Mouse (Mus musculus): Measurements from ENCODE around the gene Scrn2. TPM values are rescaled to one million over a fixed set of nuclear protein-coding genes. Genes with fewer than 3 reads are reported as not detected.

The Scrn2 gene
- polyA plus RNA-seq, 1 experiment: not detected

DNA sequence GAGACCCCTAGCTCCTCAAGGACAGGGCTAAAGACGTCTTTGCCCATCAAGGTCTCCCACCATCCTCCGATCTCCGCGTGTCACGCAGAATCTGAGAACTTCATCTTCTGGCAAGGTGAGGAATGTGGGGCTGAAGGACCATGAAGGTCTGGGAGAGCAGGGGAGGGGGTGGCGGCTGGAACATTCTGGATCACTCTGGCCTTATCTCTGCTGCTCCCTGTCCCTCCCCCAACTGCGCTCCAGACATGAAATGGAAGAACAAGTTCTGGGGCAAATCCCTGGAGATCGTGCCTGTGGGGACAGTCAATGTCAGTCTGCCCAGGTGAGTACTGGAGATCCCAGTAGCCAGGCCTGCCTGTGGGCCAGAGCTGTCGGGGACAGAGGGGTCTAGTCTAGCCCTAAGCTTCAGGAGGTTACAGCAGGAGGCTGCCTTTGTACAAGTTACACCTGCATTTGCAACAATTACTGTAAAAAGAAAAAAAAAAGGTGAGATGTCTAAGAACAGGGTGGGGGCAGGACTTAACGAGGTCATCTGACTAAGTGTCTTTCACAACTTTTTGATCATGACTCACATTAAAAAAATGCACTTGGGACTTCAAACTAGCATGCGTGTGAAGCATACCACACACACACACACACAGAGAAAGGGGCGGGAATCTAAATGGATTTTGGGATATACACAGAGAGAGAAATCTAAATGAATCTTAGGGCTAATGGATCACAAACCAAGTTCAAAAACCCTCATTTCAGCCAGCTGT is 36.0 kb downstream of the Scrn2 start:
- no peak overlapping the region for H3K27ac ChIP-seq (ENCODE audit: insufficient read depth, low read depth, low read length)
- TF ChIP-seq POLR2A (IDR thresholded peaks at IDR 0.05; ENCODE audit: insufficient read depth, low read depth, low read length): no peak
- TF ChIP-seq CTCF (IDR thresholded peaks at IDR 0.05; ENCODE audit: insufficient read depth, low read depth, low read length): no peak
- WGBS: 92% methylated on average over 12 of the region's 12 CpGs

GRCm38 (mm10) chr11:97066656-97067360 is 37.1 kb downstream of the Scrn2 start:
- Histone ChIP-seq H3K4me1 (ENCODE audit: control insufficient read depth, insufficient read depth, low read length) (no peaks in the 10 kb centered on the region), H3K4me3 (ENCODE audit: insufficient read depth, low read depth, low read length) (no peak overlapping the region), H3K27ac (ENCODE audit: insufficient read depth, low read depth, low read length) (no peak overlapping the region)
- no peak for TF ChIP-seq POLR2A (IDR thresholded peaks at IDR 0.05; ENCODE audit: insufficient read depth, low read depth, low read length)
- TF ChIP-seq CTCF (IDR thresholded peaks at IDR 0.05; ENCODE audit: insufficient read depth, low read depth, low read length): no peak
- 74% methylated on average over 22 of the region's 22 CpGs for WGBS

More for the DNA sequence above, 36.0 kb downstream of the Scrn2 start:
- Histone ChIP-seq H3K4me1 (ENCODE audit: control insufficient read depth, insufficient read depth, low read length) (no peaks in the 10 kb centered on the region), H3K4me3 (ENCODE audit: insufficient read depth, low read depth, low read length) (no peak overlapping the region)

DNA sequence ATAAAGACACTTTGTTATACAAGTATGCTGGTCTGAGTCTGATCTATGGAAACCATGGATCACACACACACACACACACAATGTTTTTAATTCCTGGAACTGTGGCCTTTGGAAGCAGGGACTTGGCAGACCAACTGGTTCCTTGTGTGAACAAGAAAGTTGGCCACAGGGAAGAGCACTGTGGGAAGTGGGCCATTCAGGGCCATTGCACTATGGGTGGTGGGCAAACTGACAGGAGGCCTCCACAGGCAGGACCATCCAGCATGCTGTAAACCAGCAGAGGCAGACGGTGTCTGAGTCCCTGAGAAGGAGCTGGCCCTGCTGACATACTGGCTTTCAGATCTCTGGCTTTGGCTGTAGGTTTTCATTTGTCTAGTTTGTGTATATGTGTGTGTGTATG is 39.6 kb downstream of the Scrn2 start:
- Histone ChIP-seq H3K27ac (ENCODE audit: insufficient read depth, low read depth, low read length) (no peak overlapping the region), H3K4me1 (ENCODE audit: control insufficient read depth, insufficient read depth, low read length) (no peaks in the 10 kb centered on the region), H3K4me3 (ENCODE audit: insufficient read depth, low read depth, low read length) (no peak overlapping the region)
- 76% methylated on average over 1 of the region's 1 CpGs for WGBS
- TF ChIP-seq POLR2A (IDR thresholded peaks at IDR 0.05; ENCODE audit: insufficient read depth, low read depth, low read length) (no peak), CTCF (IDR thresholded peaks at IDR 0.05; ENCODE audit: insufficient read depth, low read depth, low read length) (no peak)

- 94% methylated on average over 2 of the region's 2 CpGs for WGBS
- Histone ChIP-seq H3K4me3 (ENCODE audit: insufficient read depth, low read depth, low read length) (no peak overlapping the region), H3K27ac (ENCODE audit: insufficient read depth, low read depth, low read length) (no peak overlapping the region), H3K4me1 (ENCODE audit: control insufficient read depth, insufficient read depth, low read length) (no peaks in the 10 kb centered on the region)
- TF ChIP-seq CTCF (IDR thresholded peaks at IDR 0.05; ENCODE audit: insufficient read depth, low read depth, low read length) (no peak), POLR2A (IDR thresholded peaks at IDR 0.05; ENCODE audit: insufficient read depth, low read depth, low read length) (no peak)
Measured at GRCm38 (mm10) chr11:97069770-97070169, 40.0 kb downstream of the Scrn2 start.

DNA sequence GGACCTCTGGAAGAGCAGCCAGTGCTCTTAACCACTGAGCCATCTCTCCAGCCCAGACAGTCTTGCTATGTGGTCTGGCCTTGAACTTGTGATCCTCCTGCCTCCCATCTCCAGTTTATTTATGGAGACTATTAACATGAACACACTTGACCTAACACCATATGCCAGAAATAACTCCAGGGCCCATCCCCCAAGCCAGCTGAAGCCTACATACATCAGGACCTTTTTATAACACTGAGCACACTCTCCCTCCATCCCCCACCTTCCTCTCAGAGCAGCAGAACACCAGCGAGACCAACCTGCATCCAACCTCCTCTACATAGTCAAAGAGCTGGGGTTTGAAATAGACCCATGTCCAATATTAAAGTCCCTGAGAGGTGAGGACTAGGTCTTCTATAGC is 41.4 kb downstream of the Scrn2 start:
- 84% methylated on average over 1 of the region's 1 CpGs for WGBS
- no peaks in the 10 kb centered on the region for H3K4me1 ChIP-seq (ENCODE audit: control insufficient read depth, insufficient read depth, low read length)
- no peak overlapping the region for H3K4me3 ChIP-seq (ENCODE audit: insufficient read depth, low read depth, low read length)
- H3K27ac ChIP-seq (ENCODE audit: insufficient read depth, low read depth, low read length): no peak overlapping the region
- no peak for TF ChIP-seq CTCF (IDR thresholded peaks at IDR 0.05; ENCODE audit: insufficient read depth, low read depth, low read length)
- TF ChIP-seq POLR2A (IDR thresholded peaks at IDR 0.05; ENCODE audit: insufficient read depth, low read depth, low read length): no peak

DNA sequence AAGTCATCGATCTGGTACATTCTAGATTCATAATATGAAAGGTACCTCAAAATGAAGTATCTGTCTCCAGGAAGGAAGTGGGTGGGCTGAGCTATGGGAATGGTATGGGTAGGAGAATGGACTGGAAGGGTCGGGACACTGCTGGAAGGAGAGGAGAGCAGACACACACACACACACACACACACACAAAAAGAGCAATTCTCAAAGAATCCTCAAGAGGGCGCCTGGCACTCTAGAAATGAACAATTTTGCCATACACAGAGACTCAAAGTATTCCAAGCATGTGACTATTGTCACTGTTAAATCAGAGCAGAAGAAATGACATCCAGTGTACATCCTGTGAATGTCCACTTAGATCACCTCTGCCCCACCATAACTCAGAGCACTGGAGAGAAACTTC is 42.8 kb downstream of the Scrn2 start:
- TF ChIP-seq CTCF (IDR thresholded peaks at IDR 0.05; ENCODE audit: insufficient read depth, low read depth, low read length) (no peak), POLR2A (IDR thresholded peaks at IDR 0.05; ENCODE audit: insufficient read depth, low read depth, low read length) (no peak)
- WGBS: 28% methylated on average over 3 of the region's 3 CpGs
- no peak overlapping the region for H3K27ac ChIP-seq (ENCODE audit: insufficient read depth, low read depth, low read length)
- H3K4me1 ChIP-seq (ENCODE audit: control insufficient read depth, insufficient read depth, low read length): no peaks in the 10 kb centered on the region
- no peak overlapping the region for H3K4me3 ChIP-seq (ENCODE audit: insufficient read depth, low read depth, low read length)

DNA sequence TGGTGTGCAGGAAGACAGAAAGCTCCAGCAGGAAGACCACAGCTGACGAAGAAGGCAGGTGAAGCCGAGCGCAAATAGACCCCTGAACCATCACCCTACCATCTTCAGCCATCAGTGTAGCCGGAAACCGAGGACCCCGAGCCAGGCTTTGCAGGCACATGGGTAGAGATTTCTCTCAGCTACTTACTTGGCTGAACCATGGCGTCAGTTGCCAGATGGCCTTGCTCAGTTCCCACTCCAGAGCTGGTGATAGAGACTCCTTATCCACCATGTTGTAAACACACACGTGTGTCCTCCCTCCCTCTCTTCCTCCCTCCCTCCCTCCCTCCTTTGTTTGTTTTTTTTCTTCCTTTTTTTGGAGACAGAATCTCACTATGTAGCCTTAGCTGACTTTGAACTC is 44.5 kb downstream of the Scrn2 start:
- H3K27ac ChIP-seq (ENCODE audit: insufficient read depth, low read depth, low read length): no peak overlapping the region
- TF ChIP-seq POLR2A (IDR thresholded peaks at IDR 0.05; ENCODE audit: insufficient read depth, low read depth, low read length) (no peak), CTCF (IDR thresholded peaks at IDR 0.05; ENCODE audit: insufficient read depth, low read depth, low read length) (no peak)
- no peaks in the 10 kb centered on the region for H3K4me1 ChIP-seq (ENCODE audit: control insufficient read depth, insufficient read depth, low read length)
- no peak overlapping the region for H3K4me3 ChIP-seq (ENCODE audit: insufficient read depth, low read depth, low read length)
- 83% methylated on average over 8 of the region's 8 CpGs for WGBS

GRCm38 (mm10) chr11:97078751-97079150 is 49.0 kb downstream of the Scrn2 start:
- TF ChIP-seq POLR2A (IDR thresholded peaks at IDR 0.05; ENCODE audit: insufficient read depth, low read depth, low read length) (no peak), CTCF (IDR thresholded peaks at IDR 0.05; ENCODE audit: insufficient read depth, low read depth, low read length) (no peak)
- no peak overlapping the region for H3K4me3 ChIP-seq (ENCODE audit: insufficient read depth, low read depth, low read length)
- WGBS: 84% methylated on average over 4 of the region's 4 CpGs
- no peak overlapping the region for H3K27ac ChIP-seq (ENCODE audit: insufficient read depth, low read depth, low read length)
- H3K4me1 ChIP-seq (ENCODE audit: control insufficient read depth, insufficient read depth, low read length): peaks cover 6% of the 10 kb centered on the region

GRCm38 (mm10) chr11:97080291-97080690 is 50.6 kb downstream of the Scrn2 start:
- H3K4me1 ChIP-seq (ENCODE audit: control insufficient read depth, insufficient read depth, low read length): peaks cover 16% of the 10 kb centered on the region
- TF ChIP-seq POLR2A (IDR thresholded peaks at IDR 0.05; ENCODE audit: insufficient read depth, low read depth, low read length) (no peak), CTCF (IDR thresholded peaks at IDR 0.05; ENCODE audit: insufficient read depth, low read depth, low read length) (no peak)
- no peak overlapping the region for H3K4me3 ChIP-seq (ENCODE audit: insufficient read depth, low read depth, low read length)
- WGBS: 51% methylated on average over 9 of the region's 9 CpGs
- H3K27ac ChIP-seq (ENCODE audit: insufficient read depth, low read depth, low read length): no peak overlapping the region

Measured in olfactory bulb, adult 2 months (tissue).